Mouse (Mus musculus): ENCODE measurements around the gene Fhod1.

DNA sequence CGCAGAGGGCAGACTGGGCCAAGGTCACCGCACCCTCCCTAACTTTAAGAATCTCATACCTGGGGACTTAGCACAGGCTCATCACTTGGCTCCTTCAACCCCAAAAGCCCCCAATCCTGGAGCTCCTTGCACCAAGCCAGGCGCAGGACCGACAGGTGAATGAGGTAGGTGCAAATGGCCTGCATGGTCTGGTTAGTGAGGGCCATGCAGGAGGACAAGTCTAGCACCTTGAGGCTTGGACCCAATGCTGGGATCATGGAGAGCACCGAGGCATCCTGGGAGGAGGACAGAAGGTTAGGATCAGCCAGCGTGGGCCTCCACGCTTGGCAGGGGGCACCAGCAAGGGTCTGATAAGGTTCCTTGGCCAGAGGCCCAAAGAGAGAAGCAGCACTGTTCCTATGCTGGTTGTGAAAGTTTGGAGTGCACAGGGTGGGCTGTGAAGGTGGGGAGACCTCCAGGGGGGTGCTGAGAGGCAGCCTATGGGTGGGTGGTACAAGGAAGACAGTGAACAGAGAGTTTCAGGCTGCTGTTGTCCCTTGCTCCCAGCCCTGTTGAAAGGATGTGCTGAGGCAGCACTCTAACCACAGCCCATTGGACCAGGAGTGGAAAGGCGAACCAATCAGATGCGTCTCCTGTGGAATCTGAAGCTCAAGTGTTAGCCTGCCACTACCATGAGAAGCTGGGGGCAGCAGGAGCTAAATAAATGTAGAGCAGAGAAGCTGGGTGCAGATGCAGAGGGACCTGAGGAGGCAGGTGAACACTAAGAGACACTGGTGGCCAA lies 33.9 kb downstream of the Fhod1 start:
- no peak for TF ChIP-seq CTCF (IDR thresholded peaks at IDR 0.05; ENCODE audit: insufficient read depth, low read depth, low read length)
- TF ChIP-seq POLR2A (IDR thresholded peaks at IDR 0.05; ENCODE audit: insufficient read depth, low read depth, low read length): no peak

All from olfactory bulb, adult 2 months (tissue).